Mouse (Mus musculus): Measurements from ENCODE around the gene Piezo1. TPM values are rescaled to one million over a fixed set of nuclear protein-coding genes. Genes with fewer than 3 reads are reported as not detected.

The Piezo1 gene
- polyA plus RNA-seq, 1 experiment = 32.1 TPM

DNA sequence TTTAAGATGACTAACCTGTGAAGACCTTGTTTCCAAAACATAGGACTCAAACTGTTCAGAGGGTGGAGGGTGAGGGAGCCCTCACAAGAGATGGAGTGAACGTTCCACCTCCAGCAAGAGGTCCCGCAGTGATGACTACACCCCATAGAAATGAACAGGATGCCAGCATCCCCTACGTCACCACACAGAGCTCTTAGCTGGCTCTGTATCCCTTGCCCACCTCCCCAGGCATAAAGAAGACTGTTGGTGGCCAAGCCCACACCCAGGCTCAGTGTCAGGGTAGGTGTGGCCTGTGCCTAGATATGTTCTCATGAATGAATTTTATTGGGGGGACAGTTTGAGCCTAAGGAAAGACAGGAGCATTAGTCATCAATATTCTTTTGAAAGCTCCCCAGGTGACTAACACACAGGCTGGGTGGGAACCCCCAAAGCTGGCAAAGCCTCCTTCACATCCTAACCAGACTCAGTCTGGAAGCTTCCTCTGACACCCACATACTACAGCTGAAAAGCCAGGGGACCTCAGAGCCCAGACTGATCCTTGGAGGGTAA lies 2.2 kb downstream of the Piezo1 start:
- Histone ChIP-seq H3K4me3 (ENCODE audit: insufficient read depth, low read length) (peak overlapping the region; percentile 71), H3K4me1 (ENCODE audit: control insufficient read depth, insufficient read depth, low read length) (peaks cover 33% of the 10 kb centered on the region), H3K27ac (ENCODE audit: insufficient read depth, low read depth, low read length) (0 out of 2 replicates have a peak overlapping the region, but pooled peaks have one; percentile 58)

GRCm38 (mm10) chr8:122548331-122548730 lies 2.8 kb downstream of the Piezo1 start:
- H3K4me3 ChIP-seq (ENCODE audit: insufficient read depth, low read length) = peak overlapping the region; percentile 30
- peak overlapping the region; percentile 58 for H3K27ac ChIP-seq (ENCODE audit: insufficient read depth, low read depth, low read length)
- TF ChIP-seq CTCF (IDR thresholded peaks at IDR 0.05; ENCODE audit: low read depth, low read length) (no peak), POLR2A (IDR thresholded peaks at IDR 0.05; ENCODE audit: borderline replicate concordance, low read depth, low read length) (no peak)
- H3K4me1 ChIP-seq (ENCODE audit: control insufficient read depth, insufficient read depth, low read length) = peaks cover 33% of the 10 kb centered on the region

More for the DNA sequence above, 2.2 kb downstream of the Piezo1 start:
- TF ChIP-seq CTCF (IDR thresholded peaks at IDR 0.05; ENCODE audit: low read depth, low read length) = no peak
- no peak for TF ChIP-seq POLR2A (IDR thresholded peaks at IDR 0.05; ENCODE audit: borderline replicate concordance, low read depth, low read length)

DNA sequence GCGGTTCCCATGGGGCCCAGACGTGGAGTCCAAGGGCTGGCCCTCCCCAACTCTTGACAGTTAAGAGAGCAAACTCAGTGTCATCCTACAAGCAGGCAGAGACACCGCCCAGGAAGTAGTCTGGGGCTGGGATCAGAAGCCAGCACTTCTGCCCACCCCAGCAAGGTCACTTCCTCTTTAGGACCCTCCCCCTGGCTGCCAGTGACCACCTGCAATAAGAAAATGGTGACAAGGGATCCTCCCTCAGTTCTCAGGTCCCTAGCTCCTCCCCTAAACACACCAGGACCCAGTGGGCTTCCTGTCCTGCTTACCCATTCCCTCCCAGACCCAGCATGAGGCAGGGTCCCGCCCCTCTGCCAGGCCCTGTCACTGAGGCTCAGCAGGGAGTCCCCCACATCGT lies 3.3 kb downstream of the Piezo1 start:
- TF ChIP-seq POLR2A (IDR thresholded peaks at IDR 0.05; ENCODE audit: borderline replicate concordance, low read depth, low read length) (no peak), CTCF (IDR thresholded peaks at IDR 0.05; ENCODE audit: low read depth, low read length) (no peak)
- peak overlapping the region; percentile 58 for H3K27ac ChIP-seq (ENCODE audit: insufficient read depth, low read depth, low read length)
- peaks cover 33% of the 10 kb centered on the region for H3K4me1 ChIP-seq (ENCODE audit: control insufficient read depth, insufficient read depth, low read length)
- peak overlapping the region; percentile 40 for H3K4me3 ChIP-seq (ENCODE audit: insufficient read depth, low read length)

DNA sequence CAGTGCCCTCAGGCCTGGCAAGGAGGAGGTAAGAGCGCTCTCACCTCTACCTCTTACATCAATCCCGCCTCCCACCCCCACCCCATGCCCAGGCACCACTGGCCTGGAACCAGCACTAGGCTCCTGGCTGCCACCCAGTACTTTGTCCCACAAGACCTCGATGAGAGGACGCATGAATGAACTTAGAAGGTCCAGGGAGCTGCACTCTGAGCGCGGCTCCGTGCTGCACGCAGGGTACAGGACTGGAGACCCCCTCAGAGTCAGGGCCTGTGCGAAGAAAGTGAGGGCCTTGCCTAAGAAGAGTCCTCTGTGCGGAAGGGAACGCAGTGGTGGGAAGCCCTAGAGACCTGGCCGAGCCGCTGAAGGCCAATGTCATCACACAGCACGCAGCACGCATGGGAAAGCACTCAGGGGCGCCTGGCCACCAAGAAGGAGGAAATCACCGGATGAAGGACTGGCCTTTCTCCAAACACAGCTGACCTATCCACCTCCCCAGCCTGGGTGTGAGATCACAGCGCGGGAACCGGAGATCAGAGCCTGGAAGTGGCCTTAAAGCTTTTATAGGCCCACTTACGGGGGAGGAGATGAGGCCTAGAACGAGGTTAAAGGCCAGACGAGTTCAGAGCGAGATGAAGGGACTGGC lies 4.2 kb downstream of the Piezo1 start:
- peak overlapping the region; percentile 40 for H3K4me3 ChIP-seq (ENCODE audit: insufficient read depth, low read length)
- H3K27ac ChIP-seq (ENCODE audit: insufficient read depth, low read depth, low read length) = peak overlapping the region; percentile 58
- peaks cover 31% of the 10 kb centered on the region for H3K4me1 ChIP-seq (ENCODE audit: control insufficient read depth, insufficient read depth, low read length)
- TF ChIP-seq CTCF (IDR thresholded peaks at IDR 0.05; ENCODE audit: low read depth, low read length) = no peak
- TF ChIP-seq POLR2A (IDR thresholded peaks at IDR 0.05; ENCODE audit: borderline replicate concordance, low read depth, low read length) = no peak

- no peak for TF ChIP-seq POLR2A (IDR thresholded peaks at IDR 0.05; ENCODE audit: borderline replicate concordance, low read depth, low read length)
- TF ChIP-seq CTCF (IDR thresholded peaks at IDR 0.05; ENCODE audit: low read depth, low read length) = no peak
- H3K4me3 ChIP-seq (ENCODE audit: insufficient read depth, low read length) = no peak overlapping the region
- H3K4me1 ChIP-seq (ENCODE audit: control insufficient read depth, insufficient read depth, low read length) = peaks cover 31% of the 10 kb centered on the region
- no peak overlapping the region for H3K27ac ChIP-seq (ENCODE audit: insufficient read depth, low read depth, low read length)
Observed at GRCm38 (mm10) chr8:122546066-122546755, 4.9 kb downstream of the Piezo1 start.

- no peak for TF ChIP-seq CTCF (IDR thresholded peaks at IDR 0.05; ENCODE audit: low read depth, low read length)
- no peak for TF ChIP-seq POLR2A (IDR thresholded peaks at IDR 0.05; ENCODE audit: borderline replicate concordance, low read depth, low read length)
- peaks cover 30% of the 10 kb centered on the region for H3K4me1 ChIP-seq (ENCODE audit: control insufficient read depth, insufficient read depth, low read length)
- no peak overlapping the region for H3K27ac ChIP-seq (ENCODE audit: insufficient read depth, low read depth, low read length)
Observed at GRCm38 (mm10) chr8:122544138-122544537, 7.0 kb downstream of the Piezo1 start.

GRCm38 (mm10) chr8:122538310-122539076 lies 12.6 kb downstream of the Piezo1 start:
- no peak for TF ChIP-seq POLR2A (IDR thresholded peaks at IDR 0.05; ENCODE audit: borderline replicate concordance, low read depth, low read length)
- TF ChIP-seq CTCF (IDR thresholded peaks at IDR 0.05; ENCODE audit: low read depth, low read length) = no peak
- H3K27ac ChIP-seq (ENCODE audit: insufficient read depth, low read depth, low read length) = no peak overlapping the region
- peaks cover 10% of the 10 kb centered on the region for H3K4me1 ChIP-seq (ENCODE audit: control insufficient read depth, insufficient read depth, low read length)
- H3K4me3 ChIP-seq (ENCODE audit: insufficient read depth, low read length) = no peak overlapping the region

More at GRCm38 (mm10) chr8:122544138-122544537, 7.0 kb downstream of the Piezo1 start:
- no peak overlapping the region for H3K4me3 ChIP-seq (ENCODE audit: insufficient read depth, low read length)

- Histone ChIP-seq H3K4me3 (ENCODE audit: insufficient read depth, low read length) (no peak overlapping the region), H3K27ac (ENCODE audit: insufficient read depth, low read depth, low read length) (no peak overlapping the region), H3K4me1 (ENCODE audit: control insufficient read depth, insufficient read depth, low read length) (peaks cover 10% of the 10 kb centered on the region)
- TF ChIP-seq CTCF (IDR thresholded peaks at IDR 0.05; ENCODE audit: low read depth, low read length) (no peak), POLR2A (IDR thresholded peaks at IDR 0.05; ENCODE audit: borderline replicate concordance, low read depth, low read length) (no peak)
Observed at GRCm38 (mm10) chr8:122537812-122538211, 13.3 kb downstream of the Piezo1 start.

- no peak overlapping the region for H3K4me3 ChIP-seq (ENCODE audit: insufficient read depth, low read length)
- peaks cover 10% of the 10 kb centered on the region for H3K4me1 ChIP-seq (ENCODE audit: control insufficient read depth, insufficient read depth, low read length)
- no peak for TF ChIP-seq CTCF (IDR thresholded peaks at IDR 0.05; ENCODE audit: low read depth, low read length)
- TF ChIP-seq POLR2A (IDR thresholded peaks at IDR 0.05; ENCODE audit: borderline replicate concordance, low read depth, low read length) = no peak
- no peak overlapping the region for H3K27ac ChIP-seq (ENCODE audit: insufficient read depth, low read depth, low read length)
Observed at GRCm38 (mm10) chr8:122537033-122537432, 14.1 kb downstream of the Piezo1 start.

All from bone marrow macrophage, adult 2 months (primary cell).